Mouse (Mus musculus): ENCODE data around the gene Atf6.

Atf6 gene

GRCm38 (mm10) chr1:170674184-170674775, 193.3 kb downstream of the Atf6 start:
- POLR2A ChIA-PET, result interaction anchor here in 2 of 4 experiments (0.6 kb wide), 3 partner anchors 14 to 340 kb away, joined by 3 read pairs; no protein-coding TSS in a partner anchor
- CTCF ChIA-PET, result no interaction called here

GRCm38 (mm10) chr1:170665200-170665599, 202.4 kb downstream of the Atf6 start:
- CTCF ChIA-PET, result interaction anchor here in 1 of 4 experiments (0.6 kb wide), 1 partner anchor 36 kb away, joined by 7 read pairs; no protein-coding TSS in a partner anchor
- POLR2A ChIA-PET, result no interaction called here

GRCm38 (mm10) chr1:170664620-170665185, 202.9 kb downstream of the Atf6 start:
- ChIA-PET POLR2A (no interaction called here), CTCF (interaction anchor here in 1 of 4 experiments (0.6 kb wide), 1 partner anchor 35 kb away, joined by 7 read pairs; no protein-coding TSS in a partner anchor)

GRCm38 (mm10) chr1:170659260-170659659, 208.3 kb downstream of the Atf6 start:
- ChIA-PET POLR2A (no interaction called here), CTCF (interaction anchor here in 2 of 4 experiments (0.5 to 1.7 kb wide), 2 partner anchors 12 to 27 kb away, joined by 4 to 7 read pairs; no protein-coding TSS in a partner anchor)

GRCm38 (mm10) chr1:170657643-170658314, 209.8 kb downstream of the Atf6 start:
- POLR2A ChIA-PET, result no interaction called here
- CTCF ChIA-PET, result no interaction called here

GRCm38 (mm10) chr1:170657228-170657521, 210.4 kb downstream of the Atf6 start:
- ChIA-PET POLR2A (no interaction called here), CTCF (no interaction called here)

GRCm38 (mm10) chr1:170656518-170657227, 210.9 kb downstream of the Atf6 start:
- ChIA-PET CTCF (no interaction called here), POLR2A (interaction anchor here in 1 of 4 experiments (0.6 kb wide), 1 partner anchor 197 kb away, joined by 4 read pairs; no protein-coding TSS in a partner anchor)

- CTCF ChIA-PET, result interaction anchor here in 1 of 4 experiments (1.5 kb wide), 1 partner anchor 23 kb away, joined by 4 read pairs; no protein-coding TSS in a partner anchor
These were observed 212.2 kb downstream of the Atf6 start for GRCm38 (mm10) chr1:170655280-170655917.

More at GRCm38 (mm10) chr1:170655280-170655917, 212.2 kb downstream of the Atf6 start:
- POLR2A ChIA-PET, result interaction anchor here in 1 of 4 experiments (0.5 kb wide), 1 partner anchor 179 kb away, joined by 3 read pairs; no protein-coding TSS in a partner anchor
